Mouse (Mus musculus): ENCODE measurements around the gene Olfr403.
"Not testable (repeated sequence)": the region's sequence is repeated elsewhere in the genome, so short reads cannot be mapped to it uniquely, and the experiment has no call there.

Olfr403 gene

DNA sequence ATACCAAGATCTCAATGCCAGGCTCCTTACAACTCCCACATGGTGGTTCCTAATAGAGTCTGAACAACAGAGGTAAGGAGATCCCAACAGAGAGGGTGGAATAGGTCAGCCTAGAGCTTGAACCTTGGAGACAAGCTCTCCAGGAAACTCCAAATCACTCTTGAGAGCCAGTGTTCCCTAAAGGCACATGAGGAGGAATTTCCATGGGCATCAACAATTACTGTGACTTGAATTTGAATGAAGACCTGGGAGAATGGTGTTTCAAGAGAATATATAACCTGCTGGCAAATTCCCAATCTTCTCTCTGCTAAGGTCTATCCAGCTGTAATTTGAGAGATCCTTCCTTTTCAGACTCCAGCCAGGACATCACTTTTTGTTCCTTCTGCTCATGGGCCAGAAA, at the start of gene Olfr403:
Gene Olfr403, plus strand, starts transcription at position 301 of the 400 bp plus-strand sequence.
- DNase-seq (ENCODE audit: low read depth in 1 of 2, low spot score in 2 of 2) = no peak

DNA sequence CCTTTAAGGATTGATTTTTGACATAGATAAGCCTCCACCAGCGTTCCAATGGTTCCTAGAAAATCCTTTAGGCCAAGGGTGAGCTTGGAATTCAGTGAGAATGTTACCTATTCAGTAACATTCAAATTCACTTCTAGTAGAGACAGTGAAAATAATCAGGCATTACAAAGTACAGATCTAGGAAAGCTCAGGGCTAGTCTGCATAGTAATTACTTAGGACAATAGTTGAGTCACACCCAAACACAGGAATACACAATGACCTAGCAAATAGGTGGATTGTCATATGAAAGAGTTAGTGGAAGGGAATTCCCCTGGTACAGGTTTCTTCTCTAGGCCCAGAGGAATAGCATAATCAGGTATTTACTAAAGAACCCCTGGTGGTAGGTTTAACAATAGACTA, 46.0 kb upstream of the Olfr403 start:
- DNase-seq (ENCODE audit: low read depth in 1 of 2, low spot score in 2 of 2) = not testable (repeated sequence)

DNA sequence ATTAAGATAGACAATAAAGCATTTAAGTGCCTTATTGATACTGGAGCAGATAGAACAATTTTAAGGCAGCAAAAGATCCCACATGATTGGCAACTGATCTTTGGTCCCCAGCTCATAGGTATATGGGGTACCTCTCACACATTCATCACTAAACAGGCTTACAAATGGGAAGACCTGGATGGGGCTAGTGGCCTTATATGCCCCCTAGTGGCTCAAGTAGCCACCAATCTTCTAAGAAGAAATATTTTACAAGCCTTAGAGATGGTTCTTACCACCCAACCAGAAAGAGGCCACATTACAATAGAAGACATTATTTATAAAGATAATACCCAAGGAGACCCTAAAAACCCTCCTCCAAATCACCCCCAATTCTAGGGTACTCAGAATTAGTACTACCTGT, 40.2 kb upstream of the Olfr403 start:
- DNase-seq (ENCODE audit: low read depth in 1 of 2, low spot score in 2 of 2) = no peak

DNA sequence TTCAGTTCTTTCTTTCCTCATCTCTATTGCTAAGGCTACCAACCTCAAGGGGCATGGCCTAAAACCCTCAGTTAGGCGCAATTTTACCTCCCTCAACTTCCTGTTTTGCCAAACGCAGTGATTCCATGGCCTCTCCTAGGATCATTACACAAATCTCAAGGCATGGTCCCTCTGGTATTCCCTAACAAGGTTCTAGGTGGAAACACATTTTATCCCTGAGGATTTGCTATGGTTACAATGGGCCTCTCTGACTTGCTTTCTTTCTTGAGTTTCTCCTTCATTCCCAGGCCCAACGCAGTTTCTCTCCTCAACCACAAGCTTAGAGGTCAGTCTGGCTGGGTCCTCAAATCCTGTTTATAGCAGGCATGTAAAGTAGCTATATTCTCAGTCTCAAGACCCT, 32.8 kb upstream of the Olfr403 start, which contains the start of gene Olfr402:
Gene Olfr402, plus strand, starts transcription at position 301 of the 400 bp plus-strand sequence.
- no peak for DNase-seq (ENCODE audit: low read depth in 1 of 2, low spot score in 2 of 2)

DNA sequence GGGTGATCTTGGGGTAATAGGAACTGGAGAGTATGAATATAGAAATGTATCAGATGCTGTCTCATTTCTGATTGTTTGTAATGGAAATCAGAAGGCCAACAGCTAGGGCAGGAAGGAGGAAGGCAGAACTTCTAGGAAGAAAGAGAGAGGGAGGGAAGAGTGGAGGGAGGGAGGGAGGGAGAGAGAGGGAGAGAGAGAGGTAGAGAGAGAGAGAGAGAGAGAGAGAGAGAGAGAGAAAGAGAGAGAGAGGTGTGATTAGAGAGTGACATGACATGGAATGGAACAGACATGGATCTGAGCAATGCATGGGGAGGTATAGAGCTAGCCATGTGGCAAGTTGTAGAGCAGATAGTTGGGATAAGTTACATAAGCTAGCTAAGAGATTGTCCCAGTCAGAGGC, 17.3 kb upstream of the Olfr403 start:
- DNase-seq (ENCODE audit: low read depth in 1 of 2, low spot score in 2 of 2) = no peak

DNA sequence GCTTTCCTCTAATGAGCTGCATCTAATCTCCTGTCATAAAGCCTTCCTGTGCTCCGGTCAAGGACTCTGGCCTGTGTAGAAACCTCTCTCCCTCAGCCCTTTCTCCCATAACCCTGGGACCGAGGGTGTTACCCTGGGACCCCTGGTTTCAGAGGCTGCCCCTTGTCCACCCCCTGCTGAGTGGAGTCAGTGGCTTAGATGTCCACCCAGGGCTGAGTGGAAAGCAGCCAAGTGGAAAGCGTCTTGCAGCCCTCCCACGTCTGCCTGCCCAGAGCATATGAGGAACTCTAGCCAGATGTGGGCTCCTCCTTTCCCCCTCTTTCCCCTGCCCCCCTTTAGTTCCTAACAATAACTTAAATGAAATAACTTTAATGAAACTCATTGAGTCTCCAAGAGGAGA, 2.9 kb upstream of the Olfr403 start:
- DNase-seq (ENCODE audit: low read depth in 1 of 2, low spot score in 2 of 2) = no peak

DNA sequence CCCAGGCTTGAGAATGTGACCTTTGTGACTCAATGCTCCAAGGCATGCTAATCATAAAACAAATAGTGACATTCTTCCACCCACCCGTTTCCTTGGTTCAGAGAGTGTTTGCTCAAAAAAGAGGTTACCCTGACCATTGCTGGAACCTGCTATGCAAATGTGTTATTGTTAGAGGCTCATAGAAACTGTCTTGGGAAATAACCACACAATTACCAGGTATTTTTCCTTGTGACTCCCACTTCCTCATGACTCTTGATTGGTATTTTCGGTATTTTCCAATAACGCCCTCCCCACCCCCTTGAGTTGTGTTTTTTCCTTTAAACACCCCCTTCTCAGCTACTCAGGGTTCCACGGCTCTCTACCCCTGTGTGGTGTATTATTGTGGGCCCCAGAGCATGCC, 2.3 kb upstream of the Olfr403 start:
- DNase-seq (ENCODE audit: low read depth in 1 of 2, low spot score in 2 of 2) = no peak

DNA sequence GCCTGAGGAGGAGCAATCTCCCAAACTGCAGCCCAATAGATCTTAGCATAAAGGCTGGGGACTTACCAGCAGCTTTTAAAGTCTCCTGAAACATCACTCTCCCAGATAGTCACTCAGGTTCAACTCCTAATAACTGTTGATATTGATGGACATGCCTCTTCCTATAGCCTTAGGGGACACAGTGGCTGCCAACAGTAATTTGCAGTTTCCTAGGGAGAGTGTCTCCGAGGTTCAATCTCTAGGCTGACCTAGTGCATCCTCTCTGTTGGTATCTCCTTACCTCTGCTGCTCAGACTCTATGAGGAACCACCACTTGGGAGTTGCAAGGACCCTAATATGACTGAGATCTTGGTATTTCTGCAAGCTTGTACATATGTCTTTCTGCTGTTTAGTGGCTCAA, 25.2 kb downstream of the Olfr403 start, which contains the start of gene Olfr43:
Gene Olfr43, minus strand, starts transcription at position 101 of the 400 bp plus-strand sequence.
- no peak for DNase-seq (ENCODE audit: low read depth in 1 of 2, low spot score in 2 of 2)

DNA sequence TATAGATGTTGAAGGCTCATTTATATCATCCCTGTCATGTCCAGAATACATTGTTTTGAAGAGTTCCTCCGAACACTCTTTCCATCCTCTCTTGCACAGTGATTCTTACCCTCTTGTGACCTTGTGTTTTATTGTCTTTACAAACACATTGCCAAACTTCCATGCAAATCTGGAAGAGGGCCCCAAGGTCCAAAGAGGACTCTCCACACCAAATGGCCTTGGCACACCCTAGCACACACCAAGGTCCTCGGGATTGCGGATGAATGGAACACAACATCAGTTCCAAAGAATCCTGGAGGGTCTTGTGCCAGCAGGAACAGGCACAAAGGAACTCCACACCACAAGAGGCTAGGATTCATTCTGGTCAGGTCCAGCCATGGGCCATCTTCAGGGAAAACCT, 55.2 kb downstream of the Olfr403 start:
- no peak for DNase-seq (ENCODE audit: low read depth in 1 of 2, low spot score in 2 of 2)

Measured in monocyte, adult 2 months (primary cell).